Mouse (Mus musculus) heart, embryonic 10.5 days (tissue): Measurements from ENCODE around the gene Cd4. TPM values are rescaled to one million over a fixed set of nuclear protein-coding genes. Genes with fewer than 3 reads are reported as not detected.

Experiments used
- DNase-seq: peaks from one replicate; pipeline ENCODE4 v3.0.0-alpha.2; 2017; ENCODE audit warnings: low spot score
- H3K27ac ChIP-seq: fragments of 300-500 bp; sonication (generic); 2 replicates; pipeline ENCODE4 v1.5.1; 2016; ENCODE audit warnings: mild to moderate bottlenecking
- H3K27me3 ChIP-seq: fragments of 300-500 bp; sonication (generic); 2 replicates; pipeline ENCODE4 v1.6.1; 2016; ENCODE audit warnings: mild to moderate bottlenecking; ENCODE audit not compliant: poor library complexity, insufficient read depth, severe bottlenecking
- H3K36me3 ChIP-seq: fragments of 300-500 bp; sonication (generic); 2 replicates; pipeline ENCODE4 v1.6.1; 2016; ENCODE audit warnings: mild to moderate bottlenecking, moderate library complexity
- H3K4me1 ChIP-seq: fragments of 300-500 bp; sonication (generic); 2 replicates; pipeline ENCODE4 v1.6.1; 2016; ENCODE audit warnings: mild to moderate bottlenecking
- H3K4me3 ChIP-seq: fragments of 300-500 bp; sonication (generic); 2 replicates; pipeline ENCODE4 v1.5.1; 2016; ENCODE audit warnings: mild to moderate bottlenecking, moderate library complexity
- H3K9me3 ChIP-seq: fragments of 300-500 bp; sonication (generic); 2 replicates; pipeline ENCODE4 v1.6.1; 2016; ENCODE audit warnings: mild to moderate bottlenecking, moderate library complexity
- WGBS: fragments of 180-500 bp; shearing (Covaris S2); methylation state at CpG from one replicate; pipeline ENCODE4 v1.1.7; 2016; 5-methylcytosine and 5-hydroxymethylcytosine counted together
- polyA plus RNA-seq: library from polyadenylated mRNA; unstranded; fragments of >200 nt; fragmentation: Nextera tagmentation; extraction: Ambion mirVana; gene quantifications from 2 replicates; pipeline ENCODE4 v1.2.1, GENCODE M21; 2016

The Cd4 gene
- 0.05 TPM in 1 of 2 replicates, not detected in the other for polyA plus RNA-seq

GRCm38 (mm10) chr6:124887986-124888385, at the start of gene Cd4:
Gene Cd4, minus strand, starts transcription at chr6:124888221.
- no peak for DNase-seq
- WGBS = 83% methylated on average over 9 of the region's 9 CpGs
- no peaks in the 10 kb centered on the region for H3K9me3 ChIP-seq

GRCm38 (mm10) chr6:124937493-124937892, 49.5 kb upstream of the Cd4 start:
- H3K27ac ChIP-seq = no peak overlapping the region
- no peaks in the 10 kb centered on the region for H3K9me3 ChIP-seq
- peaks cover 17% of the 10 kb centered on the region for H3K4me1 ChIP-seq
- peaks cover 67% of the 10 kb centered on the region for H3K36me3 ChIP-seq
- H3K27me3 ChIP-seq = no peaks in the 10 kb centered on the region
- no peak overlapping the region for H3K4me3 ChIP-seq
- DNase-seq = no peak
- 80% methylated on average over 2 of the region's 2 CpGs for WGBS

More at GRCm38 (mm10) chr6:124887986-124888385, at the start of gene Cd4:
- Histone ChIP-seq H3K27ac (no peak within 1 kb of the TSS), H3K4me1 (peaks cover 12% of the 10 kb centered on the region; the same call in 1 of the 2 replicates), H3K4me3 (no peak within 1 kb of the TSS), H3K36me3 (no peaks in the 10 kb centered on the region), H3K27me3 (no peaks in the 10 kb centered on the region)

DNA sequence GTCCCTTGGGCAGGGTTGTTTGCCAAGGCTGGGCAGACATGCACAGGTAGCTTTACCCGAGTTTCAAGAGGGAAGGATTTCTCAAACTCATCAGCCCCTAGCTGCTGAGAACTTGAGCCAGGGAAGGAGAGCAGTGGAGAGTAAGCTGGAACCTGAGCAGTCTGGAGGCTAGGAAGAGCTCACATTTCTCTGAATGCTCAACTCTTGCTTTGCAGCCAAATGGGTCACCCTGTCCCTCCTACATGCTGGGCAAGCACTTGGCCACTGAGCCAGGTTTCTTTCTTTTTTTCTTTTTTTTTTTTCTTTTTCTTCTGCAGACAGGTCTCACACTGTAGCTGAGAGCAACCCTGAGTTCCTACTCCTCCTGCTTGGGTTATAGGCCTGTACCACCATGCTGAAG, 48.7 kb upstream of the Cd4 start:
- Histone ChIP-seq H3K4me1 (peaks cover 22% of the 10 kb centered on the region), H3K27me3 (no peaks in the 10 kb centered on the region), H3K9me3 (no peaks in the 10 kb centered on the region), H3K4me3 (no peak overlapping the region), H3K36me3 (peaks cover 70% of the 10 kb centered on the region), H3K27ac (no peak overlapping the region)
- no peak for DNase-seq
- 76% methylated on average over 1 of the region's 1 CpGs for WGBS

- 93% methylated on average over 7 of the region's 7 CpGs for WGBS
- Histone ChIP-seq H3K9me3 (no peaks in the 10 kb centered on the region), H3K4me1 (peaks cover 34% of the 10 kb centered on the region), H3K36me3 (peaks cover 68% of the 10 kb centered on the region), H3K27me3 (no peaks in the 10 kb centered on the region), H3K4me3 (no peak overlapping the region), H3K27ac (no peak overlapping the region)
- no peak for DNase-seq
These were observed 46.6 kb upstream of the Cd4 start for GRCm38 (mm10) chr6:124934670-124935069.

GRCm38 (mm10) chr6:124933127-124933526, 45.1 kb upstream of the Cd4 start:
- DNase-seq = no peak
- 92% methylated on average over 3 of the region's 3 CpGs for WGBS
- Histone ChIP-seq H3K9me3 (no peaks in the 10 kb centered on the region), H3K4me3 (peak overlapping the region; percentile 94; the same call in 1 of the 2 replicates), H3K36me3 (peaks cover 54% of the 10 kb centered on the region), H3K27ac (no peak overlapping the region), H3K4me1 (peaks cover 34% of the 10 kb centered on the region), H3K27me3 (no peaks in the 10 kb centered on the region)

DNA sequence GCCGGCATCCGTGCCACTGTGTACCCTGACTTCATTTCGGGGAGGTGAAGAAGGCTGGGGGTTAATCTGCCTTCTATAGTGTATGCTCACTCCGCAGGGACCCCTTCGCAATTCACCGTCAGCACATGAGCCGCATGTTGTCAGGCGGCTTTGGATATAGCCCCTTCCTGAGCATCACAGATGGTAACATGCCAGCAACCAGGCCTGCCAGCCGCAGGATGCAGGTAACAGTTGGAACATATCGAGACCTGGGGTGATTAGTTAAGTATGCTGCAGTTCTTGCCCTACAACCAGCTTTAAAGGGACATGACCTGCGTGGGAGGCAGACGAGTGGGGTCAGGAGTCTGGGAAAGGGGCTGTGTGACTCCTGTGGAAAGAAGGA, 44.3 kb upstream of the Cd4 start:
- Histone ChIP-seq H3K4me3 (peak overlapping the region; percentile 94), H3K27me3 (no peaks in the 10 kb centered on the region), H3K27ac (peak overlapping the region; percentile 94), H3K4me1 (peaks cover 34% of the 10 kb centered on the region), H3K9me3 (no peaks in the 10 kb centered on the region), H3K36me3 (peaks cover 46% of the 10 kb centered on the region)
- DNase-seq = no peak
- 54% methylated on average over 12 of the region's 12 CpGs for WGBS

- Histone ChIP-seq H3K4me1 (peaks cover 34% of the 10 kb centered on the region), H3K36me3 (peaks cover 40% of the 10 kb centered on the region), H3K4me3 (peak overlapping the region; percentile 94), H3K27me3 (no peaks in the 10 kb centered on the region), H3K27ac (peak overlapping the region; percentile 94), H3K9me3 (no peaks in the 10 kb centered on the region)
- WGBS = 1% methylated on average over 48 of the region's 48 CpGs
- peak; percentile 88 for DNase-seq
These were observed 43.7 kb upstream of the Cd4 start for GRCm38 (mm10) chr6:124931525-124932313.

- peak; percentile 99 for DNase-seq
- H3K36me3 ChIP-seq = peaks cover 32% of the 10 kb centered on the region
- H3K27me3 ChIP-seq = no peaks in the 10 kb centered on the region
- H3K9me3 ChIP-seq = no peaks in the 10 kb centered on the region
- H3K27ac ChIP-seq = peak within 1 kb of the TSS; percentile 94
- H3K4me3 ChIP-seq = peak within 1 kb of the TSS; percentile 94
- peaks cover 37% of the 10 kb centered on the region for H3K4me1 ChIP-seq
- 1% methylated on average over 60 of the region's 64 CpGs for WGBS
These were observed 42.9 kb upstream of the Cd4 start, which contains the start of gene Mlf2 for GRCm38 (mm10) chr6:124930754-124931524. Gene Mlf2, plus strand, starts transcription at chr6:124931386.

DNA sequence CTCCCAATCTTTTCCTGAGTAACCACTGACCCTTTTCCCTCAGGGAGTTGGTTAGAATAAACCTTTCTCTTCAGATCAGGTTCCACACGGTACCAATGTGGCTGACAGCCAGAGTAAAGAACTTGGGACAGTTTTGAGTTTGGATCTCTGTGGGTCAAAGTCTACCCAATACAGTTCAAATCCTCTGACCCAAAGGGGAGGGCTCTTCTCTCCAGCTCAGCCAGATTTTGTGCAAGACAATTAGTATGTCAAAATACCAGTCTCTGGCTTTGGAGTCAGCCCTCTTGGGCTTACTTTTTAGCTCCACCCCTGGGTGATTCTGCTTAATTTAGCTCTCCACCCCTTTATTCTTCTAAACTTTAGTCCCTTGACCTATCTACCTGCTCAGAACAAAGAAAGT, 42.2 kb upstream of the Cd4 start:
- no peak for DNase-seq
- Histone ChIP-seq H3K9me3 (no peaks in the 10 kb centered on the region), H3K27ac (peak overlapping the region; percentile 94), H3K4me3 (peak overlapping the region; percentile 94), H3K4me1 (peaks cover 43% of the 10 kb centered on the region), H3K36me3 (peaks cover 25% of the 10 kb centered on the region), H3K27me3 (no peaks in the 10 kb centered on the region)
- 68% methylated on average over 1 of the region's 1 CpGs for WGBS

GRCm38 (mm10) chr6:124925941-124926340, 37.9 kb upstream of the Cd4 start:
- WGBS = 36% methylated on average over 5 of the region's 5 CpGs
- no peaks in the 10 kb centered on the region for H3K36me3 ChIP-seq
- H3K27me3 ChIP-seq = no peaks in the 10 kb centered on the region
- H3K4me1 ChIP-seq = peaks cover 27% of the 10 kb centered on the region
- H3K4me3 ChIP-seq = no peak overlapping the region
- peak overlapping the region; percentile 71 for H3K27ac ChIP-seq
- no peak for DNase-seq
- no peaks in the 10 kb centered on the region for H3K9me3 ChIP-seq

DNA sequence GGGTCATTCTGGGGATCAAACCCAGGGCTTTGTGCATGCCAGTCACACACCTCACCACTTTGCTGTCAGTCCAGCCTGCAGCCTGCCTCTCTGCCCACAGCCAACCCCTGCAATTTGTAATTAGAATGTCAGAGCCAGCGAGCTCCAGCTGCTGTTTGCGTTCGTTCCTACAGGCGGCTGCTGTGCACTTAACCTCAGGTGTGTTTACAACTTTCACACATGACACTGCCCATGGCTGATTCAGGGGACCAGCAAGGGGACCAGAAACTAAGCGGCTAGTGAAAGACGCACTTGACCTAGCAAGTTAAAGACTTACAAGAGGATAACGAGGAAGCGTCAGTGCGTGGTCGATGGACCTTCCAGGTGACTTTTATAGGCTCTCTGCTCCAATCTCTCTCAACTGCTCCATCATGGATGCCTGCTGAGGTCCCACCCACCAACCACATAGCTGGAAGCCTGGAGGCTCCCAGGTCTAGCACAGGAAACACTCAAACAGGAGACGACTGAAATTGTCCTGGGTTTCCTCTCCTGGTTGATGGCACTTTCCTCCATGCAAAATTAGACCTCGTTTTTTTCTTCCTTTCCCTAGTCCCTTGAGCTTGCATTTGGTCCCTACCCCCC, 37.3 kb upstream of the Cd4 start:
- Histone ChIP-seq H3K4me3 (0 out of 2 replicates have a peak overlapping the region, but pooled peaks have one; percentile 27), H3K27ac (peak overlapping the region; percentile 71), H3K36me3 (no peaks in the 10 kb centered on the region), H3K9me3 (no peaks in the 10 kb centered on the region), H3K4me1 (peaks cover 28% of the 10 kb centered on the region), H3K27me3 (no peaks in the 10 kb centered on the region)
- 27% methylated on average over 12 of the region's 12 CpGs for WGBS
- DNase-seq = no peak

- H3K27ac ChIP-seq = peak overlapping the region; percentile 99; the same call in 1 of the 2 replicates
- no peaks in the 10 kb centered on the region for H3K36me3 ChIP-seq
- DNase-seq = no peak
- H3K9me3 ChIP-seq = no peaks in the 10 kb centered on the region
- no peak overlapping the region for H3K4me3 ChIP-seq
- WGBS = 63% methylated on average over 4 of the region's 4 CpGs
- H3K4me1 ChIP-seq = peaks cover 52% of the 10 kb centered on the region
- H3K27me3 ChIP-seq = no peaks in the 10 kb centered on the region
These were observed 33.5 kb upstream of the Cd4 start for GRCm38 (mm10) chr6:124921539-124921938.
